Mouse (Mus musculus): ENCODE data around the gene Trim46.

DNA sequence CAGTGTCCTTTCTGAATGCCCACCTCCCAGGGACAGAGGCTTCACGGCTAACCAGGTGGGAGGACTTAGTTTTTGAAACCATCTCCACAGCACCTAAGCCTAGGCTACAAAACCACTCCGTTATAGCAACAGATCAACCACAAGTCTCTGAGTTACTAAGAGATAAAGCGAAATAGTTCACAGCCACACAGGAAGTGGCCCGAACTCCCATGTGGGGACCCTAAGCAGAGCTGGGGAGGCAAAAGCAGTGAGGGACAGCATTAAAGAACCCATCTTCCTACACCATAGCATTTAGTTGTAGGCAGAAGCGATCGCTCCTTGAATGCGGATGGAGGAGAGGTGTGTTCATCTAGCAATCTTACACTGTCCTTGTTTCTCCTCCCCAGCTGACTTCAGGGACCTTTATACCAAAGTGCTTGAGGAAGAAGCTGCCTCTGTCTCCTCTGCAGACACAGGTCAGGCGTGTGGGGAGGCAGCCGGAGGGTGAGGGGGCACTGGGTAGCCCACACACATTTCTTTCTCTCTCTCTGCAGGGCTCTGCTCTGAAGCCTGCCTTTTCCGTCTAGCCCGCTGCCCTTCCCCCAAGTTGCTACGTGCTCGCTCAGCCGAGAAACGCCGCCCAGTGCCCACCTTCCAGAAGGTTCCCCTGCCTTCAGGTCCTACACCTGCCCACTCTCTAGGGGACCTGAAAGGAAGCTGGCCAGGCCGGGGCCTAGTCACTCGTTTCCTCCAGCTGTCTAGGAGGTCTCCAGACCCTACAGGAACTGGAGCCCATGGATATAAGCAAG lies 58.2 kb downstream of the Trim46 start:
- TF ChIP-seq CTCF (conservative IDR thresholded peaks at IDR 0.05; ENCODE audit: low read length) (no peak), POU5F1 (IDR thresholded peaks at IDR 0.05; ENCODE audit: borderline replicate concordance, low read length) (no peak)

Data from E14TG2a.4 (cell line).